Mouse (Mus musculus) retina, embryonic 14.5 days (tissue): ENCODE measurements around the gene Uvrag.

ENCODE experiments used
- DNase-seq: peaks from one replicate; pipeline ENCODE4 v3.0.0-alpha.2; 2015; ENCODE audit warnings: low spot score

Uvrag gene

DNA sequence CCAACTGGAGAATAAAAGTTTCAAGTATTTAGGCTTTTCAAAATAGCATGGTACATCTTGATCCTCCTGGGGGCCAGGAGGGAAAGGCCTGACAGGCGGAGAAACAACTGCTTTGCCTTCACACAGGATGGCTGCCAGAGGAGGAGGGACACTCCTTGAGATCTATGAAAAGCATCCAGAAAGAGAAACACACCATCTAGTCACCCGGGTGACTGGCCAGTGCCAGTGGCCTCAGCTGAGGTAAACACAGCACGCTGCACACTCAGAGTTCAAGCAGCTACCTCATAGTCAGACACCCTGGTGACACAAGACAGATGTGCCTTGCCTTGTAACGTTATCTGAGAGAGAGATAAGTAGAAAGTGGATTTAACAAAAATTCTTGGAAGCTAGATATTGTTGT, 120.6 kb downstream of the Uvrag start:
- no peak for DNase-seq

DNA sequence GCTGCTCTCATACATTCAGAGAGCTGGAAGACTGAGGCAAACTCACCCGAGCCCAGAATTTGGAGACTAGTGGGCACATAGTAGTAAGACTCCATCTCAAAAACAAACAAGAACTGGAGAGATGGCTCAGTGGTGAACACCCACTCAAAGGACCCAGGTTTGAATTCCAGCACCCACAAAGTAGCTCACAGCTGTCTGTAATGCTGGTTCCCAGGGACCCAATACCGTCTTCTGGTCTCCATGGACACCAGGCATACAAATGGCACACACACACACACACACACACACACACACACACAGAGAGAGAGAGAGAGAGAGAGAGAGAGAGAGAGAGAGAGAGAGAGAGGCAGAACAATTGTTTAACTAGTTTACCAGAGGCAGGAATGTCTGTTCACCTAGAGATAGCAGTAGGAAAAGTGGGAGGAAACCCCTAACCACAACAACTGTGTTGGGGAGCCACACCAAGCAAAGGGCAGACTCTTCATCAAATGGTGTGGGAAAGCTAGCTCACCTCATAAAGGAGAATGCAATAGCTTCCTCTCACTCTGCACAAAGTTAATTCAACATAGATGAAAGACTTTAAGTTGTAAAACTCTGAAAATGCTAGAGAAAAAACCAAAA, 123.6 kb downstream of the Uvrag start:
- DNase-seq, result no peak

DNA sequence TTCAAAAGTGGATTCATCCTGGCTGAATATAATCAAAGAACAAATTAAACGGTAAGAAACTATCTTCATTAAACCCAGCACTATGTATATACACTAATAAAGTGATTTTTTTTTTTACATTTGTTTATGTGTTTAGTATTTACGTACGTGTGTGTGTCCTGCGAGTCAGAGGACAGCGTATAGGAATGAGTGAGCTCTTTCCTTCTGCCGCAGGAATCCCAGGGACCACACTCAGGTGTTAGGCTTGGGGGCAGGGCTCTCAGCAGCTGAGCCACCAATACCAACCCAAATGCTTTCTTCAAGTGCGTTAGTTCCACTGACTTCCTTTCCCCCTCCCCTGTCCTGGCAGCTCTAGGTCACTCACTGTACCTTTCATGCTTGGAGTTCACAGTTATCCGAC, 125.0 kb downstream of the Uvrag start:
- no peak for DNase-seq

DNA sequence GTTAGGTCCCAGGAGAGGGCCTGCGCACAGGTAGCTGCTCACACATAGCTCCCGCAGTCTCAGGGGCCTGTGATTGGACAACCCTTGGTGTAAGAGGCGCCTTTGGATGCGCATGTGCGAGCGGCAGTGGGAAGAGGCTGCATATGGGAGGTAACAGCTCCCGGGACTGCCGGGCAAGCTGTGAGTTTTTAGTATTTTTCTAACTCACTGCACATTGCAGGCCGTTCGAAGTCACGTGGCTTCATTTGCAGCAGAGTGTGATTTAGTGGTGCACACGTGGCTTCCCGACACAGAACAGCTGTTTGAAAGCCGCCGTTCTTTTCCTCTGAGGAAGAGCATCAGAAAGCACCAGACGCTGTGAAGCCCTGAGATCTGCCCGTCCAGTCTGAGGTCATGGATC, 125.5 kb downstream of the Uvrag start:
- DNase-seq, result peak; percentile 13

DNA sequence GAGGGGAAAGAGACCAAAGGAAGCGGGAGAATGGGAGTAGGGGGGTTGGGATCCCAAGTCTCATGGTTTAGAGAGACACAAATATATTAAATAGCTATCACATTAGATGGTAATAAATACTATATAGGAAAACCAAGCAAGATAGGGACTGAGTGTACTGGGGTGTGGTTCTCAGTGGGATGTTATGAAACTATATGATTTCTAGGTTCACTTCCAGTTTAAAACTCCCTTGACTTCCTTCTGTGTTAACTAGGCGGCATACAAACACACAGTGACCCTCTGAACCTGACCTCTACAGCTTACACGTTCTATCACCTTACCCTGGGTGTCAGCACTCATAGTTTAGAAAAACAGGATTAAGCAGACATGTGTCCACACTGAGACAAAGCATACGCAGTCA, 126.3 kb downstream of the Uvrag start:
- DNase-seq, result no peak

DNA sequence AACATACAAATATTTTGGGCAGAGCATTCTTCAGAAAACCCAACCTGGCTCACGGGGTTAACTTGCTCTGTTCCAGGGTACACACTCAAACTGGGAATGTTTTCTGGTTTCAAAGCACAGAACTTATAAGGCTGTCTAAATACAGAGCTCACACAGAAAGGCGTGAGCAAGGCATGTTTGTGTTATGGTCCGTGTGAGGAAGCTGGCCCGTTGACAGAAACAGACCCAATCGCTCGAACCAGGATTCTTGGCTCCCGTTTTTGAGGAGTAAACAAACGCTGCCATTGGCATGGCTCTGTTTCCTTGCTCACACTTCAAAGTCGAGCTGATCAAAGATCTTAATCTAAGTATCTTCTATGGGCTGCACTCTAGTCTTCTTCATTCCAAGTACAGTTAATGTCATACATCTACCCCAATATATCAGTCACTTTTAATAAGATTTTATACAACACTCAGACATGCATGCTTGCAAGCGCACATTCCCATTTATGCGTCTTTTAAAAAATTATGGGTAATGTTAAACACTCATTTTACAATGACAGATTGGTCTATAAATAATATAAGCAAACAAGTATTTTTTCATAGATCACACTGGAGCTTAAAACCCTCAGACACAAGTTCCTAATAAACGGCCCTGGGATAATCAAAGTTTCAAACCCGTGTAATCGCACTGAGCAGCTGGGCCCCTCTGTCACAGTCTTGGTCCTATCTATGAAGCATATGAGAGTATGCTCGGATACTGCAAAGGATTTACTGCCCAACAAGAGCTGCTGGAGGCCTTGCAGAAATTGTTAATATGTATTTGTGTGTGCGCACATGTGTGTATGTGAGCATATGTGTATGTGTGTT, 133.2 kb downstream of the Uvrag start:
- DNase-seq, result no peak

DNA sequence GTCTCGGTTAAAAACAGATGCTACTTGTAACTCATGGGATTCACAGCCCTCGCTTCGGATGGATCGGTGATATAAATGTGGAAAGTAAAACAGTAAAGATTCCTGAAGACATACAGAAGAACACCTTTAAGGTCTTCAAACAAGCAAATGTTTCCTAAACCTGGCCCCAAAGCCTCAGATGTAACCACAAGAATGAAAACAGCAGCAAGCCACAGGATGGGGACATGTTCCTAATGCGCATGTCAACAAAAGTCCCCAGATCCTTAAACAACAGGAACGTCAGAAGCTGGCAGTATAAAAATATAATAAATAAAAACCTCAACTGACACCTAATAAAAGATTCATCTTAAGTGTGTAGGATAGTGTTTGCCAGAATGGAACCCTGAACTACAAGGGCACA, 137.7 kb downstream of the Uvrag start:
- DNase-seq, result no peak

DNA sequence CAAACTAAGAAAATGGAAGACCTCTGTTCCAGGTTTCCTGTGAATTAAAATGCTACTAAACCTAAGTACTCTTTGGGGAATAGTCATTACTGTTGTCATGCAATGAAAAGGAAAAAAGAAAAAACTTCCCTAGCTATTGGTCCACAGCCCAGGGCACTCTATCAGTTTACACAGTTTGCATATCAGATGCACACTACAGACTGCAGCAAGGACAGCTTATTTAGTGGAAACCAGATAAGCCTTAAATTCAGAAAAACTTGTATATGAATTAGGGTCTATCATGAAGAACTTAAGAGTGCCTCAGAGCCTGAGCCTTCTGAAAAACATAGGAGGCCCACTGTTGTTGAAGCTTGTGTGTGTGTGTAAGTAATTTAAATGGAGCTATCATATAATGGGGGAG, 142.2 kb downstream of the Uvrag start:
- no peak for DNase-seq

DNA sequence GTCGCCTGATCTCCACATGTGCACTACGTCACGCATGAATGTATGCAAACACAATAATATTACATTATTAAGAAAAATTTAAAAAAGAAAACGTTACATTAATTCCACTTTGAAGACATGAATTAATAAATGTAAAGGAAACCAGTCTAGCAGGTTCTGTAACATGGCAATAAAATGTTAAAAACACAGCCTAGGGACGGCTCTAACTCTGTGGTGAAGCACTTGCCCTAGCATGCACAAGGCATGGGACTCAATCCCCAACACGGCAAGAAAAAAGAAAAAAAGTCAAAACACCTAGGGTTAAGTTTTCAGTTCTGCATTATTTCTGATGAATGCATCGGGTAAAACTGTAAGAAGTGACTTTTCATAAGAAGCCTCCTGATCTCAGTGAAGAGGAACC, 143.2 kb downstream of the Uvrag start:
- DNase-seq, result no peak

DNA sequence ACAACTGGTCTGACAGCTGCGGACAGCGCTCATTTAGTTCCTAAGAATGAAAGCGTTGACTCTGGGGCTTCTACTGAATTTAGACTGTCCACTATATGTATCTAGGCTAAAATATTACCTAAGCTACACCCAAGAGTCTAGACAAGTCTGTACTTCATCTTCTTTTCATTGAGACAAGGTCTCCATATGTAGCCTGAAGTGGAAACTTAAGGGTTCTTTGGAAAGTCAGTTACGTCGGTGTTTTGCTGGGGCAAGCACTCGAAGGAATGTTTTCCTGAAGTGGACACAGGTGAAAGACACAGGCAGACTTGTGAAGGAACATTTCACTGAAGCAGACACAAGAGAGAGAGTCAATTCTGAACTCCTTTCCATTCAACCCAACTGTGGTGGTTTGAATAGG, 144.2 kb downstream of the Uvrag start:
- DNase-seq, result no peak

DNA sequence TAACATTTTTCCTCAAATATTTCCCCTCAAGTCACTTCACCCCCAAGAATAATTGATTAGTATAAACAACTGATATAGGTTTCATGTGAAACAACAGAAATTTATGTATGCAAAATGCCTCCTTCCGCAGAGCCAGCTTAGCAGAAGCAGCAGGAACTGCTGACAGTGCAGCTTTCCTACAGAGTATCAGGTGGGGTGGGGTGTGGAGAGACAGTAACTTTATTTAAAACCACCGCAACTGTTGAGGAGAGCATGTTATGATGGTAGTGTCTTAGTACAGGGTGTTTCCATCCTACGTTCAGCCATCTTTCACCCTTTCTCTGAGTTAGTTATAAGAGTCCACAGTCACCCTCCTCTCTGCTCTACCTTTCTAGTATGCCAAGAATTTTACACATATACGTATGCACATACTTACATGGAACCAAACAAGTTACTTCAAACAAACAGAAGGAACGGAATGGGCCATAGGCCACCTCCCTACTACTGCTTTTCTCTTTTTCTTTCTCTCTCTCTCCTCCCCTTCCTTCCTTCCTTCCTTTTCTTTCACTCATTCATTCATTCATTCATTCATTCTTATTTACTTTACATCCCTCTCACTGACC, 145.7 kb downstream of the Uvrag start:
- no peak for DNase-seq

DNA sequence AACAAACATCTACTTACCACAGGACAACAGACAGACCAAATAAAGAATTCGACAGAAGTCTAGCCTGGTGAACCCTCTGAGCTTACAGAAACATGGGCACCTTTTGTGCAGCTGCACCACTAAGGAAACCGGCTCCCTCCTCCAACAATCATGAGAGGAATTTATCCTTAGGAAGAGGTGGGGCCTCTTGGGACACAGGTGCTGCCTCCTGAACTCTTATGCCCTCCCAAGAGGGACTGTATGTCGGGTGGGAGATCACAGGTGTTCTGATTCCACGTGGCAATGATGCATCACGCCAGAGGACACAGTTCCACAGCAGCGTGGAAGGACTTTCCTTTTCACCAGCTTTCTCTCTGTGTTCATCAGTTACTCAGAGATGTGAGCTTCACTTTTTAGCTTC, 146.8 kb downstream of the Uvrag start:
- DNase-seq, result no peak

DNA sequence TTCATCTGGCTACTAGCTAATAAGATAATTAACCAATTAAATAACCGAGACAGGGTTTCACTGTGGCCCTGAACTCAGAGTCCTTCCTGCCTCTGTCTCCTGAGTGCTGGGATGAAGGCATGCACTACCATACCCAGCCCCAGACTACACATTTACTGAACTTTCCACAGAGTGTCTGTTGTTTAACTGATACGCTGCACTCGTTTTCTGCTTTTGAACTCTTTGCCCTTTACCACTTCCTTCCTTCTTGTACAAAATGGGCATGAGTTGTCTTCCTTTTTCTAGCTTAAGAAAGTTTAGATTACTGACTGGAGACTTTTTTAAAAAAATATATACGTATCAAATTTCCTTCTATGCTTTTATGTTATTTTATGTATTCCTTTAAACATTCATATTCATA, 147.5 kb downstream of the Uvrag start:
- no peak for DNase-seq

DNA sequence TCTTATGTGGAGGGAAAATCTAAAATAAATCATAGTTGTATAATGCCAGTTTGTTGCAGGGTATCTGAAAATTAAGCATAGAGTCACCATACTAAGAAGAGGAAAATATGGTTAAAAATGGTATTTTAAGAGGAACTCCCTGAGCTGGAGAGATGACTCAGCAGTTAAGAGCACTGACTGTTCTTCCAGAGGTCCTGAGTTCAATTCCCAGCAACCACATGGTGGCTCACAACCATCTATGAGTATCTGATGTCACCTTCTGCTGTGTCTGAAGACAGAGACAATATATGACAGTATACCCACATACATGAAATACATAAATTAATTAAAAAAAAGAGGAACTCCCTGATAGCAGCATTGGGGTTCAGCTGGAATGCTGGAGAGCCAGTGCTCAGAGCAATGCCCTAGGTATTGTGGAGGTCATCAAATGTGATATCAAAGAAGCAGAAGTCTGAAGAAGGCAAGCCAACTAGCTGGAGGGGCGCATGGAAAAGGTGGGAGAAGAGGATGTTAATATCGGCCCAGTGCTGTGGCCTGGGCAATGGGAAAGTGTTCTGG, 149.7 kb downstream of the Uvrag start:
- DNase-seq, result no peak

DNA sequence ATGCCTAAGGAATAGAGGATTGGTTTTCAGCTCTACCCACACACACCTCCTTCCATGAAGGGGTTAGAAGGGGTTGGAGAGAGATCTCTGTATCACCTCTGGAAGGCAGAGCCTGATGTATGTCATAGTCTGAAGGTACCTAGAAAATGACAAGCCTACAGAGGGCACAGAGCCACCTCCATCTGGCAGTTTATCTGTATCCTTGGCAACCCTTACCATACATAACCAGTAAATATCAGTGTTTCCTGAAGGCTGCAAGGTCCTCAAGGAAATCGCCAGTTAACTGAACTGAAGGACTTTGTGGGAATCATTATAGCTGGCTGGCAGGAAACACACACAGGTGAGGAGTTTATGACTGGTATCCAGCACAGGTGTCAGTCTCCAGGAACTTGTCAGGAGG, 150.4 kb downstream of the Uvrag start:
- no peak for DNase-seq

DNA sequence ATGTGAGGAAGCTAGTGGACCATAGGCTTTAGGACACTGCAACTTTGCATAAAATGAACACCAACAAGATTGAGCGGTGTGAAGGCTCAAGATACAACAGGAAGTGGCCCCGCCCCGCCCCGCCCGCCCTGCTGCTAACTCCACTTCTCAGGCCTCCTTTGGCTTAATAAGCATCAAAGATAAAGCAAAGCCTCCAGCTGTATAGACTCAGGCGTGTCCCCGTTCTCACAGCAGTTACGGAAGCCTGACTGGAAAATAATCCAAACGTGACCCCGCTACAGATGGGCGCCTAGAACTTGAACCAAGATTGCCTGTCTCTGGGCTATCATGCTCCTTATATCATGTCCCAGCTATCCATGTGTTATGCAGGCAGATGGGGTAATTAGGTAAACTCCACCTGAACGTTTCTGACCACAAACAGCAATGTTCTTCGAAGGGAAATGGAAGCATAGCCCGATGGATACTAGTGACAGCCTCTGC, 153.9 kb downstream of the Uvrag start:
- no peak for DNase-seq

DNA sequence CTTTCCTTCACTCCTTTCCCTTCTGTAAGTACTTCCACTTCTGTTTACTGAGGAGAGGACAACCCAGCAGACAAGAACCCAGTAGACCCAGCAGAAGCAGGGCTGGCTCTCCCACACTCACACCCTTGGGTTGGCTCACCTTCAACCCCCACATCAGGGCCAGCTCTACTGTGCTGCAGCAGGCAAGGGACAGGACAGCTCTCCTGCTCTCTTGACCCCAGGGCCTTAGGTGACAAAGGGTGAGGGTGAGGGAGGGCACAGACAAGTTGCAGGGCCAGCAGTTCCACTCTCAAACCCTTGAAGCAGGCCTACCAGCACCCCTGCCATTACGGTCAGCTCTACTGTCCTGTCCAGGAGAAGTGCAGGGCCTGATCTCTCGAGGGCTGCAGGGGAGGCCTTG, 155.0 kb downstream of the Uvrag start:
- no peak for DNase-seq

DNA sequence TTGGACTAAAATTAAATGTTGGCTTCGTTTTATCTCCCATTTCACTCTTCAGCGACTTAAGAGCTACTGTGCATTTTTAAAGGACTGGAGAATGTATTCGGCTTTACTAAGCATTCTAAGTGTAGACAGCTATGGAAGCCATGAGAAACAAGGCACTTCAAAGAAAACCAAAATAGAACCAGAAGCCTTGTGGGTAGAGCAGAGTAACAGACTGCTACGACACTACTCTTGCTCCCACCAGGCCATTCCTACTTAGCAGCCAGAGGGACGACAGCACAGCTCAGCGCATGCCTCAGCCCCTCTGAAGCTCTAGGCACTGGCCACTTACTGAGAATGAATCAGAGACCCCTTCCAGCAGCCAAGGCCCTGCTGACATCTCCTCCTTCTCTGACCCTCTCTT, 155.5 kb downstream of the Uvrag start:
- no peak for DNase-seq

DNA sequence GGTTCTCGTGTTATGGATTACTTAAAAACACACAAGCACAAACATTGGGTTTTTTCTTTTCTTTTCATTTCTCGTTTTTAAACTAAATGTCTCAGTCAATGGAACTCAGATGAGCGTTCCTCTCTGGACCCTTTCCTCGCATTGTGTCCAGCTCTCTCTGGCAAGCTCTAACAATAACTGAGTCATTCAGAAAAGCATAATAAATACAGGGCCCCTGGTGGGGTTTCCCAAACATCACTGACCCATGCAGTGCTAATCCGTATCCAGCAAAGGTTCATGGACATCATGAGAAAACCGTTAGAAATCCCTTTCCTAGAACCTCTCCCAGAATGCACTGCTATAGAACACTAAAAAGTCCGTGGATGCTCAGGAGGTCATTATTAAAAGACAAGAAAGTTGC, 156.6 kb downstream of the Uvrag start:
- DNase-seq, result no peak

DNA sequence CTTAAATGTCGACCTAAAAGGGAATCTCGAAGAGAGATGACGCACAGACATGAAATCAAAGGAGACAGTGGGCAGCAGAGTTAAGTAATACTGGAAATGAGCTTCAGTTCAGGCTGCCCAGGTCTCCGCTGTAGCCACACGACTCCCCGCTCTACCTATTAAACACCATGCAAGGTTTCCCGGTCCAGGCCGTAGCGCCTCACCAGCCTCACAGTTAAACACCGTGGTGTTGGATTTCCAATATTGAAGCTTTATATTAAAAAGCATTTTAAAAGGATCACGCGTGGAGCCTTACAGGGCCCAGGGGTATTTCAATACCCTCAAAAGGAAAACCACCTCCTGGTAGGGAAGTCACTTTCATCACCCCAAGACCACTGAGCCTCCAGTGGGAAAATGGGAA, 157.9 kb downstream of the Uvrag start:
- no peak for DNase-seq

DNA sequence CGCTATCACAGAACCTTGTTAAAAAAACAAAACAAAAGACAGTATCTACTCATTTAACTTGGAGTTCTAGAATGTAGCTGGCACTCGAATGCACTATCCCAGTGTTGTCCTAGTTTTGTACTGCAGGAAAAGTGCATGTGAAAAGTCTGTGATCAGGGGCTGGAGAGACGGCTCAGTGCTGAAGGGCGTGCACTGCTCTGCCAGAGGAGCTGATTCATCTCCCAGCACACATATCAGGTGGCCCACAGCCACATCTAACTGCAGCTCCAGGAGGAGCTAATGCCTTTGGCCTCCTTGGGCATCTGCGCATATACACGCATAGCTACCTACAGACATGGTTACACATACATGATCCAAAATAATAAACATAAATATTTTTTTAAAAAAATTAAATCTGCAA, 159.5 kb downstream of the Uvrag start:
- DNase-seq, result no peak

DNA sequence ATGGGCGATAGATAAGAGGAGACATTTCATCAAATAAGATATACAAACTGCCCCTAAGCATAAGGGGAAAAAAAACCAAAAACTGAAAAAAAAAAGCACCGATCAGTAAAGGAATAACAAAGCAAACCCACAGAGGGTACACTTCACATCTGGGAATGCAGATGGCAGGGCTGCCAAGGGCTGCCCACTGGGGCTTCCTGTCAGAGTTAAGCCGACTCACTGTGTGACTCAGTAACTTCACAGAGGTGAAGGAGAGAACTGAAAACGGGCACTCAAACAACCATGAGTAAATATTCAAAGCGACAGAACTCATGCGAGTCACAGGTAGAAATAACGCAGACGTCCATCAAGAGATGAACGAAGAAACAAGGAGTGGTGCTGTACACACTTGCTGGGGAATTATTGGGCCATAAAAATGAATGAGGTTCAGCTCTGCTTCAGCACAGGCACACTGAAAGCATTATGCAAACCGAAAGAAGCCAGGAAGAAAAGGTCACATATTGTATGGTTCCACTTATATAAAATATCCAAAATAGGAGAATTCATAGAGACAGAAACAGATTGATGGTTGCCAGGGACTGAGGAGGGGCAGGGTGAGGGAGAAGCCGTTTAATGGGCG, 164.0 kb downstream of the Uvrag start:
- DNase-seq, result no peak

DNA sequence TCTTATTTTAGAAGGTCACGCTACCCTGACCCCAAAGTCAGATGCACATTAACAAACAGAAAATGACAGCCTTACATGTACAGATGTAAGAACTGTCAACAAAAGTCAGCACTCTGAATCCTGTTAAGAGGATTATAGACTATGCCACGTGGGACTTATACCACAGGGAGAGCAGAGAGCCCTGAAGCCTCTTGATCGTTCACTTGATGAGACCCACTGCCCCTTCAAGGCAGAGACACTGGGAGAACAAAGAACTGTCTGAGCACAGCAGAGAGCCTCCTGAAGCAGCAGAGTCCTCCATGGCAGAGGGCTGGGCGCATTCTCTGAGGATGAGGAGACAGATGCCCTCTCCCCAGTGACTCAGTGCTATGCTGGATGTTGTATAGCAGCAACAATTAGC, 166.4 kb downstream of the Uvrag start:
- DNase-seq, result peak; percentile 58
